Mouse (Mus musculus): ENCODE measurements around the gene Stxbp6. TPM values are rescaled to one million over a fixed set of nuclear protein-coding genes. Genes with fewer than 3 reads are reported as not detected.

Gene Stxbp6
- polyA plus RNA-seq, 1 experiment from 2014 or later: 9.3 TPM

DNA sequence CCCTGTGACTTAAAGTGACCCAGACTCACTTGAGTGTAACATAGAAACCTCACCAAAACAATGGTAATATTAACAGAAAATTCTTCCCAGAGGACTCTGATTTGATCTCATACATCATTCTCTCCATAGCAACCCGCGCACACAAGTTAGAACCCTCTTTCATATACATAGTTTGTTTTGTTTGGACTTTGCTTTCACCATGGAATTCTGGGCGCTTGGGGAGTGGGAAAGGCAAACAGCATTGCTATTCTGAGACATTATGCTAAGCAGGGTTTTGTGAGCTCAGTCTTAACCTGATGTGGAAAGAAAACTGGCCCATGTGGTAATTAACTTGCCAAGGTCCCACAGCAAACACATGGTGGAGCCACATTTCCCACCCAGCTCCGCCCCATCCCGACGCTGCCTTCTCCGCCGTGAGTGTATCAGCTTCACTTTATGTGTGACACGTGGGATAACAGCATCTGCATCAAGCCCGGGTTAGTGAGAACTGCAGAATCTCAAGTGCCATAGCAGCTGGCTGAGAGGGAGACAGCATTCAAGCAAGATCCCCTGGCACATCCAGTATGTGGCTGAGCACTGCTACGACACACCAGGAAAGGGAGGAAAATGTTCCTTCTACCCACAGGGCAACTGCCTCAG is 7.3 kb downstream of the Stxbp6 start:
- H3K9ac ChIP-seq (ENCODE audit: low read length): no peak overlapping the region
- no peak overlapping the region for H3K4me3 ChIP-seq (ENCODE audit: low read depth, low read length)
- ATAC-seq (ENCODE audit: low FRiP score, low TSS enrichment): peak; percentile 49
- no peaks in the 10 kb centered on the region for H3K27me3 ChIP-seq (ENCODE audit: control insufficient read depth, insufficient read depth, low read length)
- peak; percentile 60 for DNase-seq (ENCODE audit: low spot score)
- H3K36me3 ChIP-seq (ENCODE audit: control insufficient read depth, insufficient read depth, low read length): no peaks in the 10 kb centered on the region
- H3K9me3 ChIP-seq (ENCODE audit: control insufficient read depth, low read length): no peaks in the 10 kb centered on the region
- H3K4me2 ChIP-seq (replicated peaks; ENCODE audit: low read depth): peak overlapping the region; percentile 27
- H3K4me1 ChIP-seq (replicated peaks; ENCODE audit: control insufficient read depth, insufficient read depth): 0 out of 2 replicates have a peak, but pooled peaks cover 2% of the 10 kb centered on the region
- H3K27ac ChIP-seq (replicated peaks): peak overlapping the region; percentile 20
- TF ChIP-seq CTCF (IDR thresholded peaks at IDR 0.05; ENCODE audit: low read depth) (no peak), EP300 (optimal IDR thresholded peaks at IDR 0.05) (no peak)
- WGBS: 15% methylated on average over 11 of the region's 11 CpGs

DNA sequence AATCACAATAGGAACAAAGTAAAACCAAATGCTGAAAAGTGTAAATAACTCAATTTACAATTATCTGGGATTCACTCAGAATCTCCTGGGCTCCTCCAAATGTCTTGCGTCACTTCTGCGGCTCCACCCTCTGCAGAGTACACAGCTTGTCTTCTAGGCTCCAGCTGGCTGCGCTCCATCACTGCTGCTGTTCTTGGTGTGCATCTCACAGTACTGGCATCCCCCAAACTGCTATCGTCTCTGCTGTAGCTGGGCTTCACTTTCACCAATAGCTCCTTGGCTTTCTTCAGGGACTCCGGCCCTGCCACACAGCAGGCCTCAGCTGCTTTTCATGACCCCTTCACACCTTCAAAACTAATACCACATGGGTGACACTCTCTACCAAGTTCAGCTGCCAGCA is 10.9 kb downstream of the Stxbp6 start:
- 63% methylated on average over 5 of the region's 5 CpGs for WGBS
- DNase-seq (ENCODE audit: low spot score) (no peak), ATAC-seq (ENCODE audit: low FRiP score, low TSS enrichment) (no peak)
- Histone ChIP-seq H3K9ac (ENCODE audit: low read length) (no peak overlapping the region), H3K4me2 (replicated peaks; ENCODE audit: low read depth) (no peak overlapping the region), H3K4me3 (ENCODE audit: low read depth, low read length) (no peak overlapping the region), H3K27ac (replicated peaks) (no peak overlapping the region), H3K9me3 (ENCODE audit: control insufficient read depth, low read length) (no peaks in the 10 kb centered on the region), H3K27me3 (ENCODE audit: control insufficient read depth, insufficient read depth, low read length) (no peaks in the 10 kb centered on the region), H3K4me1 (replicated peaks; ENCODE audit: control insufficient read depth, insufficient read depth) (0 out of 2 replicates have a peak, but pooled peaks cover 2% of the 10 kb centered on the region), H3K36me3 (ENCODE audit: control insufficient read depth, insufficient read depth, low read length) (no peaks in the 10 kb centered on the region)
- no peak for TF ChIP-seq CTCF (IDR thresholded peaks at IDR 0.05; ENCODE audit: low read depth)
- TF ChIP-seq EP300 (optimal IDR thresholded peaks at IDR 0.05): no peak

DNA sequence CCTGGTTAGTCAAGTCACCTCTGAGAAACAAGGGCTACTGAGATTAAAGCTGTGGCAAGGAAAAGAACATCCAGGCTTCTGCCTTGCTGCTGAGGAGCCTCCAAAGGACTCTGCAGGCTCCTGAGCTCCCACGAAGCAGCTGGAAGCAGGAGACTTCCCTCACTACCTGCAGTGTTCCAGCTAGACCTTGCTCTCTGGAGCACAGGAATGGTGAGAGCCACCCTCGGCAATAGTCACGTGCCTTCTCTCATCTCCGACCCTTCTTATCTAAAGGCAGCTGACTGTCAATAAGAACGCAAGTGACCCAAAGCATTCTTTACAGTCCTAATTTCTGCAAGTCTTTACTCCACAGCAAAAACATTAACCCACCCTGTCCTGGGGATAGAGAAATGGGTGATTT is 13.2 kb downstream of the Stxbp6 start:
- H3K27ac ChIP-seq (replicated peaks): 0 out of 2 replicates have a peak overlapping the region, but pooled peaks have one; percentile 6

DNA sequence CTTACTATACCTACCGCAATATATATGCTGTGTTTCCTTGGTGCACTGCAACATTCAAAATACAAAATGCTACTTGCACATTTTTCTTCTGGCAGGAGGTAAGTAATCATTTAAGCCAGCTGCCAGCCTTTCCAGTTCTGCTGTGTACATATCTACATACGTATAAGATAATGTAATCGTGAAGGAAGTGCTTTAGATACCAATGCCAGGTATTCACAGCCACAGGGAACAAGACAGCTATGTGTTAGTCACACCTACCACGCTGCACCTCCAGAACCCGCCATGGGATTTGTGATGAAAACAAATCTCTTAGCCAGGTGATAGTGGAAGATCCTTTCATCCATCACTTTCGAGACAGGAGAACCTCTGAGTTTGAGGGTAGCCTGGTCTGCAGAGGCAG is 13.7 kb downstream of the Stxbp6 start:
- ATAC-seq (ENCODE audit: low FRiP score, low TSS enrichment): peak; percentile 94
- no peak overlapping the region for H3K27ac ChIP-seq (replicated peaks)
- WGBS: 52% methylated on average over 6 of the region's 6 CpGs

More for the DNA sequence above, 13.2 kb downstream of the Stxbp6 start:
- Histone ChIP-seq H3K4me1 (replicated peaks; ENCODE audit: control insufficient read depth, insufficient read depth) (no peaks in the 10 kb centered on the region), H3K27me3 (ENCODE audit: control insufficient read depth, insufficient read depth, low read length) (no peaks in the 10 kb centered on the region), H3K4me3 (ENCODE audit: low read depth, low read length) (no peak overlapping the region), H3K9me3 (ENCODE audit: control insufficient read depth, low read length) (no peaks in the 10 kb centered on the region), H3K4me2 (replicated peaks; ENCODE audit: low read depth) (no peak overlapping the region), H3K9ac (ENCODE audit: low read length) (no peak overlapping the region), H3K36me3 (ENCODE audit: control insufficient read depth, insufficient read depth, low read length) (no peaks in the 10 kb centered on the region)
- TF ChIP-seq CTCF (IDR thresholded peaks at IDR 0.05; ENCODE audit: low read depth): no peak
- TF ChIP-seq EP300 (optimal IDR thresholded peaks at IDR 0.05): no peak
- ATAC-seq (ENCODE audit: low FRiP score, low TSS enrichment) (peak; percentile 42; the same call in 1 of the 2 replicates), DNase-seq (ENCODE audit: low spot score) (no peak)
- WGBS: 47% methylated on average over 5 of the region's 5 CpGs

DNA sequence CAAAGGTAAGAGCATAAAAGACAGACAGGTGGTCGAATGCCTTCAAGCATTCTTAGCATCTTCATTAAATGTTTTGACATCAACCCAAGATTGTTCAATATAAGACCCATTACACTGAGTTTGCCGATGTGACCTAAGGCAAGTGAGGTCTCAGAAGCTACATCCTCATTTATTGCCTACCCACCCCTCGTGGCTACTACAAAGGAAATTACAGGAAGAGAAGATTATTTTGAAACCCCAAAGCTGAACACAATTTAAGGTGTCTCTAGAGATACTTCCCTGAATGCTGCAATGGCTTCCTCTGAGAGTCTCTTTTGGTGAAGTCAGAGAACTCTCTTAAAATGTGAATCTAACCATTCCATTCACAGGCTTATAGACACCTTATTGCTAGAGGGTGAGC is 16.5 kb downstream of the Stxbp6 start:
- H3K4me2 ChIP-seq (replicated peaks; ENCODE audit: low read depth): no peak overlapping the region
- H3K4me1 ChIP-seq (replicated peaks; ENCODE audit: control insufficient read depth, insufficient read depth): no peaks in the 10 kb centered on the region; the same call in 1 of the 2 replicates
- no peak overlapping the region for H3K27ac ChIP-seq (replicated peaks)
- 84% methylated on average over 3 of the region's 3 CpGs for WGBS
- no peak overlapping the region for H3K4me3 ChIP-seq (ENCODE audit: low read depth, low read length)
- TF ChIP-seq EP300 (optimal IDR thresholded peaks at IDR 0.05) (no peak), CTCF (IDR thresholded peaks at IDR 0.05; ENCODE audit: low read depth) (no peak)
- no peaks in the 10 kb centered on the region for H3K27me3 ChIP-seq (ENCODE audit: control insufficient read depth, insufficient read depth, low read length)
- DNase-seq (ENCODE audit: low spot score) (no peak), ATAC-seq (ENCODE audit: low FRiP score, low TSS enrichment) (no peak)
- no peaks in the 10 kb centered on the region for H3K9me3 ChIP-seq (ENCODE audit: control insufficient read depth, low read length)
- no peak overlapping the region for H3K9ac ChIP-seq (ENCODE audit: low read length)
- H3K36me3 ChIP-seq (ENCODE audit: control insufficient read depth, insufficient read depth, low read length): no peaks in the 10 kb centered on the region

More for the DNA sequence above, 13.7 kb downstream of the Stxbp6 start:
- H3K4me3 ChIP-seq (ENCODE audit: low read depth, low read length): no peak overlapping the region
- no peaks in the 10 kb centered on the region for H3K27me3 ChIP-seq (ENCODE audit: control insufficient read depth, insufficient read depth, low read length)
- H3K4me1 ChIP-seq (replicated peaks; ENCODE audit: control insufficient read depth, insufficient read depth): no peaks in the 10 kb centered on the region; the same call in 1 of the 2 replicates
- DNase-seq (ENCODE audit: low spot score): peak; percentile 44
- H3K36me3 ChIP-seq (ENCODE audit: control insufficient read depth, insufficient read depth, low read length): no peaks in the 10 kb centered on the region
- H3K4me2 ChIP-seq (replicated peaks; ENCODE audit: low read depth): no peak overlapping the region
- no peak overlapping the region for H3K9ac ChIP-seq (ENCODE audit: low read length)
- TF ChIP-seq CTCF (IDR thresholded peaks at IDR 0.05; ENCODE audit: low read depth) (no peak), EP300 (optimal IDR thresholded peaks at IDR 0.05) (no peak)
- H3K9me3 ChIP-seq (ENCODE audit: control insufficient read depth, low read length): no peaks in the 10 kb centered on the region

DNA sequence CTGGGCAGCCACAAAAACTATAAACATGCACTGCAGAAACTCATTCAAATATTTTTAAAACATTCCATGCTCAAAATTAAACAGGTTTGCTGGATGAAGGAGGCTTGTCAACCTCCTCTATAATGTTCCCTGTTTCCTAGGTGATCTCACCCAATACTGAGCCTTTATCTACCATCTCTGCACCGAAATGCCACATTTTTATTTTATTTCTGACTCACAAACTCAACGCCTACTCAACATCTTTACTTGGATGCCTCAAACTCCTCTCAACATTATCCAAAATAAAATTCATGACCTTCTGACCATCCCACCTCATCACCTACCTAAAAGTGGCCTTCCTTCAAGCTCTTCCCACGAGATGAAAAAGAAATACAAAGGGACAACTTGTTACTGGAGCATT is 18.1 kb downstream of the Stxbp6 start:
- H3K36me3 ChIP-seq (ENCODE audit: control insufficient read depth, insufficient read depth, low read length): no peaks in the 10 kb centered on the region
- no peaks in the 10 kb centered on the region; the same call in 1 of the 2 replicates for H3K4me1 ChIP-seq (replicated peaks; ENCODE audit: control insufficient read depth, insufficient read depth)
- no peaks in the 10 kb centered on the region for H3K9me3 ChIP-seq (ENCODE audit: control insufficient read depth, low read length)
- no peak overlapping the region for H3K9ac ChIP-seq (ENCODE audit: low read length)
- H3K4me3 ChIP-seq (ENCODE audit: low read depth, low read length): no peak overlapping the region
- TF ChIP-seq CTCF (IDR thresholded peaks at IDR 0.05; ENCODE audit: low read depth) (no peak), EP300 (optimal IDR thresholded peaks at IDR 0.05) (no peak)
- WGBS: 82% methylated on average over 3 of the region's 3 CpGs
- no peak overlapping the region for H3K27ac ChIP-seq (replicated peaks)
- DNase-seq (ENCODE audit: low spot score) (no peak), ATAC-seq (ENCODE audit: low FRiP score, low TSS enrichment) (no peak)
- no peak overlapping the region for H3K4me2 ChIP-seq (replicated peaks; ENCODE audit: low read depth)
- no peaks in the 10 kb centered on the region for H3K27me3 ChIP-seq (ENCODE audit: control insufficient read depth, insufficient read depth, low read length)
